Mouse (Mus musculus): Measurements from ENCODE around the gene Prss40.

- no peak for TF ChIP-seq GATA1 (IDR thresholded peaks at IDR 0.05; ENCODE audit: borderline replicate concordance, low read length)
- no peak for TF ChIP-seq FLI1 (IDR thresholded peaks at IDR 0.05; ENCODE audit: low read length)
Measured at GRCm38 (mm10) chr1:34502991-34503390, 57.8 kb downstream of the Prss40 start.

Data from megakaryocyte, embryonic 14.5 days (primary cell).